Mouse (Mus musculus): ENCODE results near the gene Gm10053. TPM values are rescaled to one million over a fixed set of nuclear protein-coding genes. Genes with fewer than 3 reads are reported as not detected.

Gm10053 gene
- polyA plus RNA-seq, 1 experiment from 2014 or later = 315 TPM

GRCm38 (mm10) chr19:24871037-24871635, 4.3 kb upstream of the Gm10053 start:
- ATAC-seq (peak; percentile 39), DNase-seq (ENCODE audit: low read depth, low spot score) (peak; percentile 28)
- TF ChIP-seq CTCF (IDR thresholded peaks at IDR 0.05) = peak; percentile 95

GRCm38 (mm10) chr19:24873873-24874272, 1.6 kb upstream of the Gm10053 start:
- DNase-seq (ENCODE audit: low read depth, low spot score) (no peak), ATAC-seq (no peak)
- in situ Hi-C loops (cut with MboI; ENCODE audit: low pct_unique_long_range_greater_than_20kb) = loop anchor here (5.0 kb wide), 3 partner anchors 167 to 572 kb away; no protein-coding TSS in a partner anchor
- TF ChIP-seq CTCF (IDR thresholded peaks at IDR 0.05) = no peak
- POLR2A ChIA-PET = no interaction called here
- peaks cover 10% of the 10 kb centered on the region for H3K27me3 ChIP-seq
- CTCF ChIA-PET = interaction anchor here (4.5 to 6.2 kb wide), 2 partner anchors 11 to 170 kb away, joined by 19 to 71 read pairs; no protein-coding TSS in a partner anchor

More at GRCm38 (mm10) chr19:24871037-24871635, 4.3 kb upstream of the Gm10053 start:
- ChIA-PET CTCF (interaction anchor here (0.7 to 6.2 kb wide), 10 partner anchors 9 to 236 kb away, joined by 3 to 71 read pairs (median 4); partner anchors contain the start of gene Pgm5), POLR2A (interaction anchor here (0.6 to 1.2 kb wide), 2 partner anchors 166 to 566 kb away, joined by 4 read pairs; no protein-coding TSS in a partner anchor)
- H3K27me3 ChIP-seq = no peaks in the 10 kb centered on the region
- in situ Hi-C loops (cut with MboI; ENCODE audit: low pct_unique_long_range_greater_than_20kb) = loop anchor here (5.0 kb wide), 3 partner anchors 164 to 569 kb away; no protein-coding TSS in a partner anchor

GRCm38 (mm10) chr19:24881237-24881636, 5.8 kb downstream of the Gm10053 start:
- no peak for TF ChIP-seq CTCF (IDR thresholded peaks at IDR 0.05)
- ChIA-PET CTCF (no interaction called here), POLR2A (interaction anchor here (0.6 kb wide), 1 partner anchor 831 kb away, joined by 3 read pairs; no protein-coding TSS in a partner anchor)
- ATAC-seq = no peak
- peaks cover 10% of the 10 kb centered on the region for H3K27me3 ChIP-seq
- in situ Hi-C loops (cut with MboI; ENCODE audit: low pct_unique_long_range_greater_than_20kb) = no loop called here
- DNase-seq (ENCODE audit: low read depth, low spot score) = no peak

GRCm38 (mm10) chr19:24885504-24885903, 10.0 kb downstream of the Gm10053 start:
- TF ChIP-seq CTCF (IDR thresholded peaks at IDR 0.05) = peak; percentile 86
- DNase-seq (ENCODE audit: low read depth, low spot score) = peak; percentile 15
- in situ Hi-C loops (cut with MboI; ENCODE audit: low pct_unique_long_range_greater_than_20kb) = no loop called here
- ATAC-seq = peak; percentile 77
- ChIA-PET POLR2A (no interaction called here), CTCF (interaction anchor here (0.8 to 3.0 kb wide), 15 partner anchors 8 to 592 kb away, joined by 3 to 20 read pairs (median 4); no protein-coding TSS in a partner anchor)
- H3K27me3 ChIP-seq = peaks cover 26% of the 10 kb centered on the region

- ATAC-seq (no peak), DNase-seq (ENCODE audit: low read depth, low spot score) (no peak)
- in situ Hi-C loops (cut with MboI; ENCODE audit: low pct_unique_long_range_greater_than_20kb) = no loop called here
- ChIA-PET POLR2A (interaction anchor here (0.6 kb wide), 1 partner anchor 632 kb away, joined by 3 read pairs; no protein-coding TSS in a partner anchor), CTCF (interaction anchor here (1.5 to 2.9 kb wide), 5 partner anchors 16 to 585 kb away, joined by 3 to 20 read pairs (median 6); no protein-coding TSS in a partner anchor)
- H3K27me3 ChIP-seq = peaks cover 33% of the 10 kb centered on the region
- TF ChIP-seq CTCF (IDR thresholded peaks at IDR 0.05) = no peak
Observed at GRCm38 (mm10) chr19:24886888-24887287, 11.4 kb downstream of the Gm10053 start.

GRCm38 (mm10) chr19:24896536-24896935, 21.1 kb downstream of the Gm10053 start:
- peaks cover 83% of the 10 kb centered on the region for H3K27me3 ChIP-seq
- in situ Hi-C loops (cut with MboI; ENCODE audit: low pct_unique_long_range_greater_than_20kb) = no loop called here

GRCm38 (mm10) chr19:24897006-24897895, 21.8 kb downstream of the Gm10053 start:
- ATAC-seq (no peak), DNase-seq (ENCODE audit: low read depth, low spot score) (no peak)
- H3K27me3 ChIP-seq = peaks cover 89% of the 10 kb centered on the region
- ChIA-PET POLR2A (no interaction called here), CTCF (no interaction called here)
- TF ChIP-seq CTCF (IDR thresholded peaks at IDR 0.05) = no peak
- in situ Hi-C loops (cut with MboI; ENCODE audit: low pct_unique_long_range_greater_than_20kb) = no loop called here

More at GRCm38 (mm10) chr19:24896536-24896935, 21.1 kb downstream of the Gm10053 start:
- POLR2A ChIA-PET = no interaction called here
- no peak for DNase-seq (ENCODE audit: low read depth, low spot score)
- TF ChIP-seq CTCF (IDR thresholded peaks at IDR 0.05) = no peak
- CTCF ChIA-PET = no interaction called here
- no peak for ATAC-seq

GRCm38 (mm10) chr19:24897896-24898736, 22.6 kb downstream of the Gm10053 start:
- H3K27me3 ChIP-seq = peaks cover 89% of the 10 kb centered on the region
- ChIA-PET CTCF (no interaction called here), POLR2A (interaction anchor here (0.7 kb wide), 1 partner anchor 339 kb away, joined by 3 read pairs; no protein-coding TSS in a partner anchor)
- in situ Hi-C loops (cut with MboI; ENCODE audit: low pct_unique_long_range_greater_than_20kb) = no loop called here
- no peak for DNase-seq (ENCODE audit: low read depth, low spot score)
- TF ChIP-seq CTCF (IDR thresholded peaks at IDR 0.05) = no peak
- no peak for ATAC-seq

GRCm38 (mm10) chr19:24898737-24899577, 23.5 kb downstream of the Gm10053 start:
- ChIA-PET CTCF (no interaction called here), POLR2A (no interaction called here)
- in situ Hi-C loops (cut with MboI; ENCODE audit: low pct_unique_long_range_greater_than_20kb) = no loop called here
- DNase-seq (ENCODE audit: low read depth, low spot score) (no peak), ATAC-seq (no peak)
- TF ChIP-seq CTCF (IDR thresholded peaks at IDR 0.05) = no peak
- H3K27me3 ChIP-seq = peaks cover 89% of the 10 kb centered on the region
